In genomic region chr8:122988955-122989354, GRCm38 (mm10) we compare ENCODE assay signal across 11 mouse cellular contexts. TPM values are rescaled to one million over a fixed set of nuclear protein-coding genes. Genes with fewer than 3 reads are reported as not detected.
A peak's percentile ranks its signal among the peaks of the same experiment; 100 is the strongest.
DNase-seq lines count a peak whose midpoint lies in the region; ATAC-seq lines count a peak whose summit lies in the region.
"Had no signal": no experiment of that assay in that cellular context is flagged by ENCODE, and none has a peak within 500 bp of the region (broad histone marks: within the 10 kb centered on the region; RNA-seq: fewer than 3 reads in every experiment).

No protein-coding gene starts in this region.

- peak; percentile 87 for DNase-seq in 416B (ENCODE audit: low read depth)
- peak; percentile 53 for DNase-seq in CD4-positive helper T cell, adult 2 months (ENCODE audit: low read depth, low spot score)
- no peak for DNase-seq in adrenal gland, adult 2 months
- no peak for DNase-seq in cerebellum, adult 11-12 months
- DNase-seq in spleen, postnatal 10 days (ENCODE audit: low spot score in 2 of 2), result no peak
- DNase-seq: gastrocnemius, postnatal 25 days; right cerebral cortex, postnatal 25 days; thymus, postnatal 36 days had no signal

- no peaks in the 10 kb centered on the region for H3K27me3 ChIP-seq in intestine, embryonic 15.5 days (replicated peaks)
- H3K27me3 ChIP-seq in megakaryocyte, embryonic 14.5 days (replicated peaks), result no peaks in the 10 kb centered on the region

- H3K27ac ChIP-seq in intestine, embryonic 15.5 days, result peak overlapping the region; percentile 68; the same call in 1 of the 2 replicates
- H3K27ac ChIP-seq: left cerebral cortex, adult 2 months had no signal

- 58% methylated on average over 3 of the region's 3 CpGs for WGBS in intestine, embryonic 15.5 days

- peaks cover 44% of the 10 kb centered on the region for H3K4me1 ChIP-seq in intestine, embryonic 15.5 days (replicated peaks)
- H3K4me1 ChIP-seq in megakaryocyte, embryonic 14.5 days, result peaks cover 100% of the 10 kb centered on the region

- H3K4me3 ChIP-seq in intestine, embryonic 15.5 days (replicated peaks), result no peak overlapping the region
- H3K4me3 ChIP-seq in megakaryocyte, embryonic 14.5 days (replicated peaks), result peak overlapping the region; percentile 15
- H3K4me3 ChIP-seq: left cerebral cortex, adult 2 months had no signal

- peak; percentile 95 for ATAC-seq in intestine, embryonic 15.5 days

- no peak overlapping the region for H3K9ac ChIP-seq in intestine, embryonic 15.5 days

- H3K4me2 ChIP-seq in intestine, embryonic 15.5 days (replicated peaks), result peak overlapping the region; percentile 17

- H3K36me3 ChIP-seq in intestine, embryonic 15.5 days, result no peaks in the 10 kb centered on the region
- H3K36me3 ChIP-seq in megakaryocyte, embryonic 14.5 days (replicated peaks; ENCODE audit: low read length), result peaks cover 8% of the 10 kb centered on the region

- no peaks in the 10 kb centered on the region for H3K9me3 ChIP-seq in intestine, embryonic 15.5 days
- H3K9me3 ChIP-seq in megakaryocyte, embryonic 14.5 days, result no peaks in the 10 kb centered on the region

RNA-seq across cellular contexts. Expression of gene Ankrd11, which starts 53.1 kb away (rescaled TPM):
- 50.9 and 53.9 TPM in 2 replicates for polyA plus RNA-seq in intestine, embryonic 15.5 days (2015; fragmentation: Nextera tagmentation; extraction: Ambion mirVana)
- 46.9 and 49.4 TPM in 2 replicates for polyA plus RNA-seq in megakaryocyte, embryonic 14.5 days (2012; ENCODE audit: insufficient read depth, low replicate concordance)
- total RNA-seq in adrenal gland, adult 2 months (2021), result 10 to 100 TPM; 65.4 to 86.9 TPM
- polyA plus RNA-seq in adrenal gland, adult 2 months (2012; rRNA removed), result 54.8 and 88.0 TPM in 2 replicates

Comparison
In these comparisons a context has a peak if more than half of its experiments do, and no peak if none do; other contexts are left out.
1. DNase-seq: peak in 416B (single experiment) and CD4-positive helper T cell, adult 2 months (single experiment); none in adrenal gland, adult 2 months (single experiment), cerebellum, adult 11-12 months (single experiment) and spleen, postnatal 10 days (0 of 2).